Mouse (Mus musculus) CD4-positive, CD25-positive, alpha-beta regulatory T cell, adult 4 months (primary cell): Measurements from ENCODE around the gene Relt. TPM values are rescaled to one million over a fixed set of nuclear protein-coding genes. Genes with fewer than 3 reads are reported as not detected.

ENCODE experiments used
- ATAC-seq: one replicate; pipeline ENCODE4 v1.8.0; 2017
- polyA plus RNA-seq, 2 experiments: library from polyadenylated mRNA; unstranded; fragments of 100-300 nt; shearing (Covaris generic); gene quantifications; one replicate each; pipeline ENCODE4 v1.2.1; 2017

The Relt gene
- 10 to 100 TPM; 16.4 to 24.4 TPM for polyA plus RNA-seq

GRCm38 (mm10) chr7:100862828-100863638 lies at the start of gene Relt:
Gene Relt, minus strand, starts transcription at chr7:100863446.
- ATAC-seq: peak; percentile 86

DNA sequence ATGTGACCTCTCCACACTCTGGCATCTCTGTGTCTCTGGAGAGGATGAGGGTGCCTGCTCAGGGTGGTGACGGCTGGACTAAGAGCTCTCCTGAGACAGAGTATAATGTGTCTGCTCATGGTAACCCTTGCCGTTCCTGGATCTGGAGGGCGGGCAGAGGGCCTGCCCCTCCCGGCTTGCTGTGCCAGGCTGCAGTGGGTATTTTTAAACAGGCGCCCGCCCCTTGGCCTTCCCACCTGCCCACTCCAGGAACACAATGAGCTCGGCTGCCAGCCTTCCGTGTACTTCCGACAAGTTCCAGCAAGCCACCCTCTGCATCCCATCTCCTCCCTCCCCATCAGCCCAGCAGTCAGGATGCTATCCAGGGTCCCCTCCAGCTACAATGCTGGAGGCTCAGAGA lies 48.5 kb upstream of the Relt start:
- no peak for ATAC-seq

DNA sequence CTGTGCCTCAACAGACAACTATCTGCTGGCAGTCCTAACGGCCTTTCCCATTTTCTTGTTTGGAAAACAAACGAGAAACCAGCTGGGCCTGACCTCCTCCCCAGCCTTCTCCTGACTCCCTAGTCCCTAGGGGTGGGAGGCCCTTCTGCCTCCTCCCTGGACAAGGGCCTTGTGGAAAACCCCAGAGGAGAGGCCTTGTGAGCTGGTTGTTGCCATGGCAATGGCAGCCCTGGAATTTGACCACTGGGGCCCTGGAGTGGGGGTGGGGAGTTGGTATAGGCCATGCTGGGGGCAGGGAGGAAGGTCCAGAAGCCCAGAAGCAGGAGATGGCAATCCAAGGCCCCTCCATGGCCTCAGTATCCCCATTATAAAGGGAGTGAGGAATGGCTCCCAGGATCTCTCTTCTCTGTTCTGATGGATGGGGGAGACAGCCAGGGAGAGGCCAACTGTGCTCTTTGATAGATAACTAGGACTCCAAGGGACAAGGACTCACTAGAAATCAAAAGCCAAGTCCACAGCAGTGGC lies 48.1 kb upstream of the Relt start:
- no peak for ATAC-seq

DNA sequence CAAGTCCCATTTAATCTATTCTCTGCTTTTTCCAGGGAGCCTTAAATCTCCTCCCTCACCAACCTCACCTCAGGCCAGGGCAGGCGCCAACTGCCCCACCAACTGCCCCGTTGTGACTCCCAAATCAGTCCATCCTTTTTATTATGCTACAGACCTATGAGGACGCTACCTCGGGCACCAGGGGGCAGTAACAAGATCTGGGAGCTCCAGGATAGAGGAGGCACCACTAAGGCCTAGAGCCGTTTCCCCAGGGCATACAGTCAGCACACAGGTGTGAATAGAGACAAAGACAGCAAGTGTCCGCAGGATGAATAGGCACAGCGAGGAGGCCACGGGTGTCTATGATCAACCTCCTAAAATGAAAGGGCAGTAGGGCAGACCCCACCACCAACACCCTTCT lies 45.3 kb upstream of the Relt start:
- no peak for ATAC-seq

DNA sequence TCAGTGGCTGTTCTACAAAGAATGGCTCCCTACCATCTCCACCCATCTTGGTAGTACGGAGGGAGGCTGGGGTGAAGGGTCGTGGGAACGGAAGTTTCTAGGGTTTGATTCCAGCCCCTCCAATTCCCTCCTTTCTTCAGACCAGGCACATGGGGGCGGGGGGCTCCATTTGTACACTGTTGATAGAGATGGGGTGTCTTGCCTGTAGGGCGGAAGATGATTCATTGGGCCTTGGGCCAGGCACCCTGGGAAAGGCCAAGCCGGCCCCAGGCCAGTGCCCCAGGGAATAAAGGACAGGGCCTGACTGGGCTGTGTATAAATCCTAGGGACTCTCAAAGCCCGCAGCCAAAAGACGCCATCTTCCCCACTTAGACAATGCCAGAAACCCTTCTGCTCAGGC lies 44.8 kb upstream of the Relt start:
- no peak for ATAC-seq

GRCm38 (mm10) chr7:100907231-100907630 lies 44.0 kb upstream of the Relt start:
- ATAC-seq: peak; percentile 76

DNA sequence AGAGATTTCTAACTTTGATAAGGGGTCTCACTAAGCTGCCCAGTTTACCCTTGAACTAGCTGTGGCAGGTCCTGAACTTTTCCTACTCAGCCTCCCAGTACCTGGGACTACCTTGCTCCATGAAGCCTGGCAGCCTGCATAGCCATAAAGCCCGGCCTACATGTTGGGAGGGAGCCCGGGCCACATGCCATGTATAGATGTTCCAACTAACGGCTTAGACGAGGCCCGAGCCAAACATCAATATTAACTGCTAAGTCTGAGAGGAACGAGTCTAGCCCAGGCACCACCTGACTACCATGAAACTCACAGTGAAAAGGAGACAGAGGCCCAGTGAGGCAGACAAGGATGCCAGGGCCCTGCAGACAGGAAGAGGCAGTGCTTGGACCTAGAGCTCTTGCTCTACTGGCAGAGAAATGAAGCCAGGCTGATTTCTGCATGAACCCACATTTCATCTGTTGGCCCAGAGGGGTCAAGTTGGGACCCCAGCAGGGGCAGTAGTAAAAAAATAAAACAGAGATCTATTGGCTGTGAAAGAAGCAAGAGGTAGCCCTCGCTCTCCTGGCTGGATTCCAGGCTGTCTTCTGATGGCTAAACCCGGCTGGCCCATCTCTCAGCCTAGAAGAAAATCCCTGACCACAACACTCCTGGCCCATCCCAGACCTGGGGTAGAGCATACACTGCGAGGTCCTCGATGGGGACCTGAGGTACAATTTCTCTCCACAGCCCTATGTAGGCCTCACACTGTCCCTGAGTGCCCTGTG lies 43.0 kb upstream of the Relt start:
- no peak for ATAC-seq

DNA sequence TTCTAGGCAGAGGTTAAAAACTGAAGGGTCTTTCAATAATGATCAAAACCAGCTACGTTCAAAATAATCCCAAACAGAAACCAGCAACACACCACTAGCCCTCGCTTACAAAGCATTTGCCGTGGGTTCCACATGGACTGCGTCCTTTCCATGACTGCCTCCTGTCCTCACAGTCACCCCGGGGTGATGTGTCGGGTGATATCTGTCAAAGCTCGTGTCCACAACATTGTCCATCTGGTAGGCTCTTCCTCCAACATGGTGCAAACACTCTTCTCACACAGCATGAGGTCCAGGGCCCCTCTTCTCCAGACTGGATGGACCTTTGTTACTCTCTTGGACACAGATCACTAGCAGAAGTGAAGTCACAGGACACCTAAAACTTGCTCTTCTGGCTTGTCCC lies 41.8 kb upstream of the Relt start:
- no peak for ATAC-seq

DNA sequence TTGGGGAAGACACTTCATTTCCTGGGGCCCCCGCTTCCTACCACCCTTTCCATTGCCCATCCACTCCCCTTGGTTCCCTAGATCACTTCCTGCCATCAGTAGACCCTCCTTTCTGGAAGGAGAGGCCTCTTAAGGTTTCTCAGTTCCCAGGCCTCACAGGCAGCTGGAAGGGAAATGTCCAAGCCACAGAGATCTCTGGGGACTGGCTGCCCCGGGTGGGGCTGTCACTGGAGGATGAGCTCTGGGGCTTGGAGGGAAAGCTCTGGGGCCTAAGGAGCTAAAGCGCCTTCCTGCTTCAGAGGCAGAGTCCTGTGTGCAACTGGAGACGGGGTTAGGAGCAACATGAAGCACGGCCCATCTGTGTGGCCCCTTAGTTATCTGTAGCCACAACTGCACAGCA lies 41.4 kb upstream of the Relt start:
- no peak for ATAC-seq

- ATAC-seq: no peak
Observed at GRCm38 (mm10) chr7:100902451-100903137, 39.3 kb upstream of the Relt start.

DNA sequence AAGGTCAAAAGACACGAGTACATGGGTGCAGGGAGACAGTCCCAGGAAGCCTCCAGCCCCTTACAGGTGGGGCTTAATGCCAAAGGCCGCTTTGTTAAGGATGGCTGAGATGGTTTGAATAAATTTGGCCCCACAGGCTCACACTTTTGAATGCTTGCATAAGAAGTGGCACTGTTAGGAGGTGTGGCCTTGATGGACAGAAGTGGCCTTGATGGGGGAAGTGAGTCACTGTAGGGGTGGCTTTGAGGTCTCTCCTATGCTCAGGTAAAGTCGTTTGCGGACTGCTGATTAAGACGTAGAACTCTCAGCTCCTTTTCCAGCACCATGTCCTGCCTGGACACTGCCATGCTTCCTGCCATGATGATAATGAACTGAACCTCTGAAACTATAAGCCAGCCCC lies 34.6 kb upstream of the Relt start:
- no peak for ATAC-seq

DNA sequence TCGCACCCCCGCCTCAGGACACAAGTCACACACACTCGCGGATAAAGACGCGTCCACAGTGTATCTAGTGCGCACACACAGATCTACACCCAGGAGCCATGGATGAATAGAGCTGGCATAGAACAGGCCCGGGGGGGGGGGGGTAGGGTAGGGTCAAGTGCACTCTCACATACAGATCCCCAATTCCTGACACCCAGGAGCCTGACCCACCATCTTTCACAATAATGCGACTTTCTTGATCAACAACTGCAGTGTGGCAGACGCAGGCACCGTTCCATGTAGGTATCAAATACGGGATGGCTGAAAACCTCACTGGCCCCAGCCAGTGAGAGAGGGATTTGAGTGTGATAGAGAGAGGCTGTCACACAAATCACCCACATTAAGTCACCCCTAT lies 31.6 kb upstream of the Relt start:
- ATAC-seq: no peak

GRCm38 (mm10) chr7:100894057-100894832 lies 31.0 kb upstream of the Relt start:
- ATAC-seq: no peak

DNA sequence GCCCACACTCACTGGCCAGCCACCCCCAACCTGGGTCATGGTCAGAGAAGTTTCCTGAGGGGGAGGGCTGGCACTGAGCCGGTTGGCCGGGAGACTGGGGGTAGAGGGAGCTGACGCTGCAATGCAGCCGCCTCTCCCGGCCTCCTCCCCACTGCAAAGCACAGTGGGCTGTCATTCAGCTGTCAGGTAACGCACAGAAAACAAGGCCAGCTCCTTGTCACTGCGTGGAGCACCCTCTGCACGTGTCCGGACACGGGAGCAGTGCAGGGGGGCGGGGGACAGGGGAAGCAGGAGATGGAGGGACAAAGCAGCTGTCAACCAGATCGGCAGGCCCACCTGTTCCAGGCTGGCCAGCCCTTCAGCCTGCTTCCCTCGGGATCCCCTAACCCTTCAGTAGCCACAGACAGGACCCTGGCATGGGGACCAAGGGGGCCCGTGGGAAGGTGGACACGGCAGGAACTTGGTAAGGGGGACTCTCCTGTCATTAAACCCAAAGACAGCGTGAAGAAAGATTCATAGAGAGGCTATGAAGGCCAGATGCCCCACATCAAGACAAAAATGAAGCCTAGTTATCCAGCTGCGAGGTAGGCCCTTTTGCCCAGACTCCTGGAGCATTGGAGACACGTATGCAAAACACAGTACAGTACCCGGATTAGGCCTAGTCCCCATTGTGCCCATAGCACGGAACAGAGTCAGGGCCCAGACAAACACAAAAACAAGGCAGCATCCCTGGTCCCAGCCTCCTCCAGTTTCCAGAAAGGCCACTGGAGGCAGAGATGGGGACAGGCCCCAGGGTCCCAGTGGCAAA lies 30.2 kb upstream of the Relt start:
- no peak for ATAC-seq

DNA sequence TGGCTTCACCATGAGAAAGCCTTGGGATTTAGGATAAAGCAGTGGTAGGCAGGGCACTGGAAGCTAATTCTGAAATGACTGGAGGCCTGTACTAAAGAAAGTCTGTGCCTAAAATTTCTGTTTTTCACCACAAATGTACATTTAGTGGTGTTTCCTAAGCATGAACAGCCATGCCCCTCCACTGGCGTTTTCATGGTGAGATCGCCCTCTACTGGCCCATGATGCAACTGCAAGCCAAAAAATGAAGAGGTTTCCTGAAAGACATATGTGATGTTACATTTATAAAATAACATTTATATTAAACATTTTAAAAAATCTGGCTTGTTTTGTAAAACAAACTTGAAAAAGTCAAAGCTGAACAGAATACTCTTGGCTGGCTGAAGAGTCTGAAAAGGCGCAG lies 23.3 kb upstream of the Relt start:
- peak; percentile 41 for ATAC-seq

GRCm38 (mm10) chr7:100884460-100884859 lies 21.2 kb upstream of the Relt start:
- ATAC-seq: no peak

DNA sequence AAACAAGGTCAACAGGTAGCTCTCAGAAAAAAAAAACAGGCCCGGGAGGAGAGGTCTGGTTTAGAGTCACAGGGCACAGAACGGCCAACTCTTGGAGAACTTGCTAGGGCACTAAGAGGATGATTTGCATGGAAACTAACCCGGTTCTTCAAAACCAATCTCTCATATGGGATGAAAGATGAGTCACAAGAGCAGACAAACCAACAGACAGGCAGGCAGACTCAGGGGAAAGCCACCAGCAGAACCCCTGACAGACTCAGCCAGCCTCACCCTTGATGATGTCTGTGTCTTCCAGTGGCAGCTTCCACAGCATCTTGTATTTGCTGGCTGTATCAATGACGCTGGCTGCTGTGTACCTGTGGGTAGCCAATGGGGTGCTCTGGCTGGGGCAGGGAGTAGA lies 18.7 kb upstream of the Relt start:
- ATAC-seq: no peak

DNA sequence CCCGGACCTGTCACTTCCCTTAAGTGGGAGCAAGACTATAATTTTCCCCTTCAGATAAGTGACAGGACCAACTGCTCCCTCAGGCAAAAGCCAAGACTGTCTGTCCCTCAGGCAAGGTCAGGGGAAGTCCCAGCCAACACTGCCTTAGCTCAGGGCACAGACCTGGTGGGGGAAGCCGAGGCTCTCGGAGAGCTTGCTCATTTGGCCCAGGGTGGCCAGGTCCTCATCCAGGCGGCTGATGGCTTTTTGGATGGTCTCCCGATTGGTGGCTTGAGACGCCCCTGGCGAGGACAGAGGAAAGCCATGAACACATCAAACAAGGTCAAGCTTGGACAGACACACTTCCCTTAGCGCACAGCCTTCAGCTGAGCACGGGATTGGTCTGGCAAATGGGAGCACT lies 18.3 kb upstream of the Relt start:
- no peak for ATAC-seq

DNA sequence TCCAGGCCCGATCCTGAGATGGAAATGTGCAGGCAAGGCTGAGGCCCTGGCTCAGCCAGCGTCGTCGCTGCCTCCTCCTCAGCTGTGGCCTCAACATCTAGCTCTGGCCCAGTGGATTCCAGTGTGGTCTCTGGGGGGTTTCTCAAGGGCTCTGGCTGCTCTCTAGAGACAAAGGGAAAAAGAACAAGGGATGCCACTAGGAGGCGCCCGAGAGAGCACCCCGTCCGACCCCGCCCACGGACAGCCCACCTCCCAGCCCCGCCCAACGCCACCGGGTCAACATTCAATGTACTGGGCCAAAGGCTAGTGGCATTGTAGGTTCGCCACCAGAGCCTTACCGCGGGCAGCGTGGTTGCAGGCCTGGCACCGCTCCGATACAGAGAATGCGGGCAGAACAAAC lies 16.3 kb upstream of the Relt start:
- no peak for ATAC-seq

- no peak for ATAC-seq
Observed at GRCm38 (mm10) chr7:100876771-100877170, 13.5 kb upstream of the Relt start.

- ATAC-seq: no peak
Observed at GRCm38 (mm10) chr7:100876293-100876692, 13.0 kb upstream of the Relt start.

DNA sequence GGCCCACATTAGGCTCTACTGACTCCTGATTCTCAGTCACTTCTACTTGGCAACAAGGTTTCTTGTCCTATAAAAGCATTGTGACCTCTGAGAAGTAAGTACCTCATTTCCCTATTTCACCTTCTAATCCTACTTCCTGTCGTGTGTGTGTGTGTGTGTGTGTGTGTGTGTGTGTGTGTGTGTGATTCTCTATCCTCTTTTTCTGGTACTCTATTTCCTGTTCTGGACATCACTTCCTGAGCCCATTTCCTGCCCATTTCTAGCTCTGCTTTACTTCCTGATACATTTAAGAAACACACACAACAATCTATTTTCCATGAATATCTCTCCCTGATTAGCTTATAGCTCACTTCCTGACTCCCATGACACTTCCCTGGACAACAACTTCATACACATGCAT lies 12.6 kb upstream of the Relt start:
- peak; percentile 63 for ATAC-seq
